Mouse (Mus musculus): ENCODE measurements around the gene Dazap1. TPM values are rescaled to one million over a fixed set of nuclear protein-coding genes. Genes with fewer than 3 reads are reported as not detected.
A peak's percentile ranks its signal among the peaks of the same experiment; 100 is the strongest.

Gene Dazap1
- polyA plus RNA-seq, 1 experiment from 2014 or later: 21.8 TPM

GRCm38 (mm10) chr10:80226416-80227165, 34.7 kb upstream of the Dazap1 start, which contains the start of gene Mum1:
Gene Mum1, plus strand, starts transcription at chr10:80226434.
- ATAC-seq: peak; percentile 100
- Histone ChIP-seq H3K9ac (replicated peaks) (peak within 1 kb of the TSS; percentile 83), H3K36me3 (replicated peaks; ENCODE audit: insufficient read depth, low read length) (peaks cover 28% of the 10 kb centered on the region), H3K4me2 (ENCODE audit: low read depth, low read length) (peak within 1 kb of the TSS; percentile 99), H3K4me1 (ENCODE audit: insufficient read depth) (peaks cover 10% of the 10 kb centered on the region), H3K27me3 (ENCODE audit: insufficient read depth, low read length) (no peaks in the 10 kb centered on the region), H3K4me3 (ENCODE audit: low read depth, low read length) (peak within 1 kb of the TSS; percentile 84), H3K9me3 (ENCODE audit: low read length) (no peaks in the 10 kb centered on the region), H3K27ac (ENCODE audit: low read depth) (peak within 1 kb of the TSS; percentile 82)
- peak; percentile 99 for DNase-seq
- TF ChIP-seq EP300 (IDR thresholded peaks at IDR 0.05; ENCODE audit: low read depth): no peak
- peak; percentile 77 for TF ChIP-seq CTCF (IDR thresholded peaks at IDR 0.05; ENCODE audit: low read depth)
- under 1% methylated on average over 58 of the region's 75 CpGs for WGBS (ENCODE audit: insufficient replicate concordance)

DNA sequence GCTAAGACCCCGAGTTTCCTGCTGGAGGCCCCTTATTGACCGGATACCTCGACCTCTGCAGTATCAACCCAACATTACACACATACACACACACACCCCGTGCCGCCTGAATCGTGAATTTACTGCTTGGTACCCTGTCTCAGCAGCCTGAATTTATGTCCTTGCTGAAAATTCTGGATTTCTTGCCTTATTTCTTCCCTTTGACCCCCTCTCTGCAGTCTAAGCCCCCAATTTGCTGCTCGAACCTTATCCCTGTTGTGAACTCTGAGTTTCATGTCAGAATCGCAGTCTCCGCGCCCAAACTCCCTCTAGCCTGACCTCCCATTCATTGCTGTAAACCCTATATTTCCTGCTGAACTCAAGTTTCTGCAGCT, 34.1 kb upstream of the Dazap1 start:
- DNase-seq (no peak), ATAC-seq (no peak)
- peak overlapping the region; percentile 84 for H3K4me3 ChIP-seq (ENCODE audit: low read depth, low read length)
- no peaks in the 10 kb centered on the region for H3K9me3 ChIP-seq (ENCODE audit: low read length)
- no peak overlapping the region for H3K27ac ChIP-seq (ENCODE audit: low read depth)
- H3K4me2 ChIP-seq (ENCODE audit: low read depth, low read length): peak overlapping the region; percentile 99
- 7% methylated on average over 10 of the region's 10 CpGs for WGBS (ENCODE audit: insufficient replicate concordance)
- H3K27me3 ChIP-seq (ENCODE audit: insufficient read depth, low read length): no peaks in the 10 kb centered on the region
- H3K36me3 ChIP-seq (replicated peaks; ENCODE audit: insufficient read depth, low read length): peaks cover 34% of the 10 kb centered on the region
- TF ChIP-seq CTCF (IDR thresholded peaks at IDR 0.05; ENCODE audit: low read depth) (no peak), EP300 (IDR thresholded peaks at IDR 0.05; ENCODE audit: low read depth) (no peak)
- H3K4me1 ChIP-seq (ENCODE audit: insufficient read depth): peaks cover 10% of the 10 kb centered on the region
- peak overlapping the region; percentile 83 for H3K9ac ChIP-seq (replicated peaks)

DNA sequence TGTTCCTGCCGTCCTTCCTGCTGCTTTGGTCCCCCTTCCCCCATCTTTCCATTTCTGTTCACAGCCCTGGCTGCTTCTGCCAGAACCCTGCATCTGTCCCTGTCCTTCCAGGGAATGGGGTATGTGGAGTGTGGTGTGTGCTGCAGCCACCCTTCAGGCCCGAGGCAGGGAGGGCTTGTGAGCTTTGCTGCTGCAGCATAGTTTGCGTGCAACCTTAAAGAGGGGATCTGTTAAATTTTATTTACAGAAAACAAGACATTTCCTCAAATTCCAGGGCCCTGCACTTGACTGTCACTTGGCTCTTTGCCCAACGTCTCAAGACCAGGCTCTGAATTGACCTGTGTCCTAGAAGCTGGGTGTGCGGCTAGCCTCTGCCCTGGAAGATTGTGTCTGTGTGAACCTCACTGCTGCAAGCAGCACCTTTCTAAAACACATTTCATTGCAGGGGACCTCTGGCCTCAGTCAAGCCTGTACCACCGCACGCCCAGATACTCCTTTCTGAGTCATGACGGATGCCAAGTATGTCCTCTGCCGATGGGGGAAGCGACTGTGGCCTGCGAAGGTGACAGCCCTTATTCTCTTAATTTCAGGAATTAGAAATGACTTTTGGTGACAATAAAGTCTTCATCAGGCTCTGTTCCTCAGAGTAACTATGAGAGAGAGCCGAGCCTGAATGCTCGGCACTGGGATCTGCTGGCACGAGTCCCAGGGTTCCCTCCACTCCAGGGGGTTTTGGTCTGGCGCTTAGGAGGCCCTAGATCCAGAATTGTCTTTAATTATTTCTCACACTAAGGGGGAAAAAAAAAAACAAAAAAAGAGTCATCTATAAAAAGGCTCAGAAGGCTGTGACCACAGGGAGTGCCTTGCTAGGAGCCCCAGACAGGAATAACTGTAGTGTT, 33.2 kb upstream of the Dazap1 start:
- Histone ChIP-seq H3K4me2 (ENCODE audit: low read depth, low read length) (peak overlapping the region; percentile 99), H3K4me3 (ENCODE audit: low read depth, low read length) (peak overlapping the region; percentile 84; the same call in 1 of the 2 replicates), H3K27ac (ENCODE audit: low read depth) (no peak overlapping the region), H3K36me3 (replicated peaks; ENCODE audit: insufficient read depth, low read length) (peaks cover 43% of the 10 kb centered on the region), H3K9me3 (ENCODE audit: low read length) (no peaks in the 10 kb centered on the region), H3K4me1 (ENCODE audit: insufficient read depth) (peaks cover 10% of the 10 kb centered on the region), H3K9ac (replicated peaks) (peak overlapping the region; percentile 83; the same call in 1 of the 2 replicates), H3K27me3 (ENCODE audit: insufficient read depth, low read length) (no peaks in the 10 kb centered on the region)
- 73% methylated on average over 15 of the region's 15 CpGs for WGBS (ENCODE audit: insufficient replicate concordance)
- no peak for TF ChIP-seq EP300 (IDR thresholded peaks at IDR 0.05; ENCODE audit: low read depth)
- TF ChIP-seq CTCF (IDR thresholded peaks at IDR 0.05; ENCODE audit: low read depth): no peak
- no peak for ATAC-seq
- no peak for DNase-seq

- DNase-seq (no peak), ATAC-seq (peak; percentile 33; the same call in 1 of the 2 replicates)
- Histone ChIP-seq H3K27me3 (ENCODE audit: insufficient read depth, low read length) (no peaks in the 10 kb centered on the region), H3K4me3 (ENCODE audit: low read depth, low read length) (no peak overlapping the region), H3K9ac (replicated peaks) (no peak overlapping the region), H3K9me3 (ENCODE audit: low read length) (no peaks in the 10 kb centered on the region), H3K4me2 (ENCODE audit: low read depth, low read length) (no peak overlapping the region), H3K4me1 (ENCODE audit: insufficient read depth) (no peaks in the 10 kb centered on the region), H3K36me3 (replicated peaks; ENCODE audit: insufficient read depth, low read length) (peaks cover 84% of the 10 kb centered on the region), H3K27ac (ENCODE audit: low read depth) (no peak overlapping the region)
- no peak for TF ChIP-seq CTCF (IDR thresholded peaks at IDR 0.05; ENCODE audit: low read depth)
- TF ChIP-seq EP300 (IDR thresholded peaks at IDR 0.05; ENCODE audit: low read depth): no peak
- 86% methylated on average over 13 of the region's 13 CpGs for WGBS (ENCODE audit: insufficient replicate concordance)
These were observed 25.0 kb upstream of the Dazap1 start for GRCm38 (mm10) chr10:80236145-80236825.

- WGBS (ENCODE audit: insufficient replicate concordance): 92% methylated on average over 4 of the region's 4 CpGs
These were observed 24.3 kb upstream of the Dazap1 start for GRCm38 (mm10) chr10:80237020-80237419.

More at GRCm38 (mm10) chr10:80237020-80237419, 24.3 kb upstream of the Dazap1 start:
- TF ChIP-seq EP300 (IDR thresholded peaks at IDR 0.05; ENCODE audit: low read depth): no peak
- no peak for TF ChIP-seq CTCF (IDR thresholded peaks at IDR 0.05; ENCODE audit: low read depth)
- H3K27me3 ChIP-seq (ENCODE audit: insufficient read depth, low read length): no peaks in the 10 kb centered on the region
- H3K9ac ChIP-seq (replicated peaks): no peak overlapping the region
- no peak overlapping the region for H3K4me3 ChIP-seq (ENCODE audit: low read depth, low read length)
- DNase-seq: no peak
- H3K4me1 ChIP-seq (ENCODE audit: insufficient read depth): no peaks in the 10 kb centered on the region
- H3K4me2 ChIP-seq (ENCODE audit: low read depth, low read length): no peak overlapping the region
- no peaks in the 10 kb centered on the region for H3K9me3 ChIP-seq (ENCODE audit: low read length)
- peaks cover 81% of the 10 kb centered on the region for H3K36me3 ChIP-seq (replicated peaks; ENCODE audit: insufficient read depth, low read length)
- no peak overlapping the region for H3K27ac ChIP-seq (ENCODE audit: low read depth)
- no peak for ATAC-seq
